In the genomic region with DNA sequence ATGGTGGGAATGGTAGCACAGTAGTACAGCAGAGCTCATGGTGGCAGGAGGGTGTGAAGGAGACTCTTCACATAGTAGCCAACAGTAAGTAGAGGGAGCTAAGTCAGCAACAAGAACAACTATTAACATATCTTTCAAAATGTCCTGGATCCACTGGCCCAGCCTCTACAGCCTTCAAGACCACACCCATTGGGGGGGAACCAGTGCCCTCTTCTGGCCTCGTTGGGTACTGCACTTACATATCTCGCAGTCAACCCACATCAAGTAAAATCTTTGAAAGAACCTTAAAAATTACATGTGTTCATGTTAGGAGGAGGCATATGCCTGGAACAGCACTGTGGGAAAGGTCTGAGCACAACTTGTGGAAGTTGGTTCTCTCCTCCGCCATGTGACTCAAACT, we compare ENCODE assay signal across 19 mouse cellular contexts. TPM values are rescaled to one million over a fixed set of nuclear protein-coding genes. Genes with fewer than 3 reads are reported as not detected.
DNase-seq lines count a peak whose midpoint lies in the region; ATAC-seq and TF ChIP-seq lines count a peak whose summit lies in the region.
"Had no signal": no experiment of that assay in that cellular context is flagged by ENCODE, and none has a peak within 500 bp of the region (broad histone marks: within the 10 kb centered on the region; RNA-seq: fewer than 3 reads in every experiment).

No protein-coding gene starts in this region.

- ATAC-seq in forebrain, postnatal 0 days: no peak
- ATAC-seq in forebrain, embryonic 14.5 days: no peak
- no peak for ATAC-seq in limb, embryonic 11.5 days (ENCODE audit: insufficient number of reproducible peaks, low FRiP score, low TSS enrichment, low read depth)
- ATAC-seq in erythroid progenitor cell, adult 5-6 weeks (replicated peaks; ENCODE audit: low FRiP score, poor library complexity, severe bottlenecking): no peak
- ATAC-seq in activated CD4-positive, CD25-positive, alpha-beta regulatory T cell, adult 4 months: no peak

- peak; percentile 52 for TF ChIP-seq CTCF in forebrain, postnatal 0 days (IDR thresholded peaks at IDR 0.05; ENCODE audit: low read depth)
- TF ChIP-seq CTCF in ES-Bruce4 (IDR thresholded peaks at IDR 0.05; ENCODE audit: low read depth, low read length): peak; percentile 74
- TF ChIP-seq CTCF in bone marrow, adult 2 months (IDR thresholded peaks at IDR 0.05; ENCODE audit: control insufficient read depth, insufficient read depth, low read length): peak; percentile 25; the same call in 1 of the 2 replicates

- H3K4me1 ChIP-seq in forebrain, postnatal 0 days (ENCODE audit: insufficient read depth): peaks cover 7% of the 10 kb centered on the region; the same call in 1 of the 2 replicates
- peaks cover 6% of the 10 kb centered on the region for H3K4me1 ChIP-seq in forebrain, embryonic 14.5 days (ENCODE audit: control insufficient read depth, insufficient read depth, low read length)
- H3K4me1 ChIP-seq in limb, embryonic 11.5 days (ENCODE audit: control insufficient read depth, insufficient read depth, low read length): no peaks in the 10 kb centered on the region
- H3K4me1 ChIP-seq in limb, embryonic 10.5 days: peaks cover 6% of the 10 kb centered on the region; the same call in 1 of the 2 replicates
- H3K4me1 ChIP-seq in ES-Bruce4 (ENCODE audit: control insufficient read depth, insufficient read depth, low read length): no peaks in the 10 kb centered on the region
- H3K4me1 ChIP-seq in bone marrow, adult 2 months (ENCODE audit: control insufficient read depth, insufficient read depth, low read length): no peaks in the 10 kb centered on the region; the same call in 1 of the 2 replicates
- H3K4me1 ChIP-seq: heart, embryonic 10.5 days; kidney, embryonic 15.5 days; neural tube, embryonic 13.5 days had no signal

- H3K9me3 ChIP-seq in forebrain, postnatal 0 days (ENCODE audit: low read length): no peaks in the 10 kb centered on the region
- no peaks in the 10 kb centered on the region for H3K9me3 ChIP-seq in forebrain, embryonic 14.5 days (replicated peaks; ENCODE audit: control insufficient read depth, low read length)
- H3K9me3 ChIP-seq in limb, embryonic 11.5 days (ENCODE audit: control insufficient read depth, low read length): no peaks in the 10 kb centered on the region
- no peaks in the 10 kb centered on the region for H3K9me3 ChIP-seq in limb, embryonic 10.5 days (replicated peaks)
- H3K9me3 ChIP-seq in ES-Bruce4 (replicated peaks; ENCODE audit: control insufficient read depth, insufficient read depth, low read length, poor library complexity, severe bottlenecking): no peaks in the 10 kb centered on the region
- H3K9me3 ChIP-seq: forebrain, embryonic 10.5 days; heart, embryonic 10.5 days; kidney, embryonic 15.5 days; limb, embryonic 12.5 days; neural tube, embryonic 13.5 days had no signal

- DNase-seq in forebrain, postnatal 0 days: no peak
- no peak for DNase-seq in forebrain, embryonic 14.5 days (ENCODE audit: low spot score)
- DNase-seq in limb, embryonic 11.5 days (ENCODE audit: low spot score): peak; percentile 48
- no peak for DNase-seq in limb, embryonic 10.5 days (ENCODE audit: low spot score)
- DNase-seq: adrenal gland, postnatal 14 days; midbrain, embryonic 14.5 days; thymus, adult 2 months had no signal

- TF ChIP-seq EP300 in ES-Bruce4 (IDR thresholded peaks at IDR 0.05; ENCODE audit: insufficient read depth, low read depth, low read length): no peak

- no peaks in the 10 kb centered on the region for H3K27me3 ChIP-seq in forebrain, postnatal 0 days (ENCODE audit: insufficient read depth, low read length)
- H3K27me3 ChIP-seq in forebrain, embryonic 14.5 days (replicated peaks; ENCODE audit: control insufficient read depth, insufficient read depth, low read length): no peaks in the 10 kb centered on the region
- H3K27me3 ChIP-seq in limb, embryonic 11.5 days (ENCODE audit: control insufficient read depth, insufficient read depth, low read length): no peaks in the 10 kb centered on the region; the same call in 1 of the 2 replicates
- H3K27me3 ChIP-seq in limb, embryonic 10.5 days (ENCODE audit: low read depth, poor library complexity, severe bottlenecking): peaks cover 19% of the 10 kb centered on the region
- H3K27me3 ChIP-seq in ES-Bruce4 (ENCODE audit: control insufficient read depth, insufficient read depth, low read length, poor library complexity, severe bottlenecking): no peaks in the 10 kb centered on the region

- no peak overlapping the region for H3K4me3 ChIP-seq in forebrain, postnatal 0 days (ENCODE audit: low read depth, low read length)
- H3K4me3 ChIP-seq in forebrain, embryonic 14.5 days (ENCODE audit: low read depth, low read length): no peak overlapping the region
- H3K4me3 ChIP-seq in limb, embryonic 11.5 days (ENCODE audit: low read depth, low read length): no peak overlapping the region
- H3K4me3 ChIP-seq in limb, embryonic 10.5 days: no peak overlapping the region
- no peak overlapping the region for H3K4me3 ChIP-seq in ES-Bruce4 (ENCODE audit: low read depth, low read length)
- no peak overlapping the region for H3K4me3 ChIP-seq in bone marrow, adult 2 months (replicated peaks; ENCODE audit: control insufficient read depth, low read depth, low read length)
- H3K4me3 ChIP-seq: forebrain, embryonic 10.5 days; heart, embryonic 10.5 days; kidney, embryonic 15.5 days; limb, embryonic 12.5 days; neural tube, embryonic 13.5 days had no signal

- no peak for TF ChIP-seq POLR2A in ES-Bruce4 (IDR thresholded peaks at IDR 0.05; ENCODE audit: insufficient read depth, low read length)
- no peak for TF ChIP-seq POLR2A in bone marrow, adult 2 months (IDR thresholded peaks at IDR 0.05; ENCODE audit: borderline replicate concordance, control insufficient read depth, low read depth, low read length)

- H3K9ac ChIP-seq in forebrain, postnatal 0 days: no peak overlapping the region
- no peak overlapping the region for H3K9ac ChIP-seq in forebrain, embryonic 14.5 days (ENCODE audit: low read length)
- no peak overlapping the region for H3K9ac ChIP-seq in limb, embryonic 11.5 days (ENCODE audit: low read length)
- no peak overlapping the region for H3K9ac ChIP-seq in ES-Bruce4 (ENCODE audit: low read depth, poor library complexity, severe bottlenecking)
- H3K9ac ChIP-seq: kidney, embryonic 15.5 days; limb, embryonic 12.5 days; neural tube, embryonic 13.5 days had no signal

- no peaks in the 10 kb centered on the region for H3K36me3 ChIP-seq in forebrain, postnatal 0 days (ENCODE audit: insufficient read depth)
- no peaks in the 10 kb centered on the region for H3K36me3 ChIP-seq in forebrain, embryonic 14.5 days (ENCODE audit: control insufficient read depth, insufficient read depth, low read length)
- H3K36me3 ChIP-seq in limb, embryonic 11.5 days (ENCODE audit: control insufficient read depth, insufficient read depth, low read length): no peaks in the 10 kb centered on the region
- no peaks in the 10 kb centered on the region for H3K36me3 ChIP-seq in limb, embryonic 10.5 days
- no peaks in the 10 kb centered on the region for H3K36me3 ChIP-seq in ES-Bruce4 (ENCODE audit: control insufficient read depth, insufficient read depth, low read length, poor library complexity, severe bottlenecking)
- H3K36me3 ChIP-seq: forebrain, embryonic 10.5 days; heart, embryonic 10.5 days; kidney, embryonic 15.5 days; limb, embryonic 12.5 days; neural tube, embryonic 13.5 days had no signal

- H3K4me2 ChIP-seq in forebrain, postnatal 0 days (ENCODE audit: low read depth): no peak overlapping the region
- H3K4me2 ChIP-seq in forebrain, embryonic 14.5 days (ENCODE audit: low read length): no peak overlapping the region
- no peak overlapping the region for H3K4me2 ChIP-seq in limb, embryonic 11.5 days (ENCODE audit: low read depth, severe bottlenecking)
- H3K4me2 ChIP-seq: kidney, embryonic 15.5 days; limb, embryonic 12.5 days; neural tube, embryonic 13.5 days had no signal

- WGBS in forebrain, postnatal 0 days: 84% methylated on average over 3 of the region's 3 CpGs
- 81% methylated on average over 3 of the region's 3 CpGs for WGBS in forebrain, embryonic 14.5 days
- 77% methylated on average over 3 of the region's 3 CpGs for WGBS in limb, embryonic 11.5 days
- 77% methylated on average over 3 of the region's 3 CpGs for WGBS in limb, embryonic 10.5 days
- WGBS in bone marrow, adult 2 months: 73% methylated on average over 3 of the region's 3 CpGs

- H3K27ac ChIP-seq in forebrain, postnatal 0 days (ENCODE audit: low read depth, low read length): no peak overlapping the region
- no peak overlapping the region for H3K27ac ChIP-seq in forebrain, embryonic 14.5 days (ENCODE audit: low read depth, low read length)
- H3K27ac ChIP-seq in limb, embryonic 11.5 days (replicated peaks; ENCODE audit: low read depth, low read length): no peak overlapping the region
- no peak overlapping the region for H3K27ac ChIP-seq in limb, embryonic 10.5 days
- H3K27ac ChIP-seq in ES-Bruce4 (ENCODE audit: insufficient read depth, low read length): no peak overlapping the region
- no peak overlapping the region for H3K27ac ChIP-seq in bone marrow, adult 2 months (ENCODE audit: control insufficient read depth, insufficient read depth, low read depth, low read length, poor library complexity)
- H3K27ac ChIP-seq: forebrain, embryonic 10.5 days; heart, embryonic 10.5 days; kidney, embryonic 15.5 days; limb, embryonic 12.5 days; neural tube, embryonic 13.5 days had no signal

RNA-seq across cellular contexts. Expression of gene Tmem132d, which starts 17.9 kb away (rescaled TPM):
- 8.8 and 13.0 TPM in 2 replicates for total RNA-seq in forebrain, postnatal 0 days (2014; rRNA removed)
- polyA plus RNA-seq in forebrain, postnatal 0 days (2015; fragmentation: Nextera tagmentation; extraction: Ambion mirVana): 2.0 and 2.3 TPM in 2 replicates
- polyA plus RNA-seq in forebrain, embryonic 14.5 days (2014; fragmentation: Nextera tagmentation; extraction: Ambion mirVana): 0.86 and 1.1 TPM in 2 replicates
- 0.47 and 0.60 TPM in 2 replicates for polyA plus RNA-seq in limb, embryonic 11.5 days (2014; fragmentation: Nextera tagmentation; extraction: Ambion mirVana)
- 0.79 and 1.2 TPM in 2 replicates for polyA plus RNA-seq in limb, embryonic 10.5 days (2016; fragmentation: Nextera tagmentation; extraction: Ambion mirVana)
- polyA plus RNA-seq in ES-Bruce4 (2011; ENCODE audit: insufficient read depth, insufficient read length, low read depth, missing spikeins): 0.19 and 0.32 TPM in 2 replicates
- polyA plus RNA-seq in bone marrow, adult 2 months (2011; ENCODE audit: insufficient read depth, insufficient read length, low replicate concordance, missing spikeins): 1.2 TPM in 1 of 2 replicates, not detected in the other
- not detected in 2 replicates for total RNA-seq in erythroid progenitor cell, adult 5-6 weeks (2015; ENCODE audit: low replicate concordance)
- not detected in 2 replicates for total RNA-seq in erythroid progenitor cell, adult 5-6 weeks (2017; ENCODE audit: low replicate concordance)
- not detected for polyA plus RNA-seq in activated CD4-positive, CD25-positive, alpha-beta regulatory T cell, adult 4 months (2017; shearing (Covaris generic))
- total RNA-seq: adrenal gland, postnatal 14 days; hematopoietic stem cell, adult 5-6 weeks had no signal
- polyA plus RNA-seq: C2C12; spleen, adult 2 months had no signal
